Mouse (Mus musculus) myocyte (in vitro differentiated cells): Measurements from ENCODE around the gene Minos1. TPM values are rescaled to one million over a fixed set of nuclear protein-coding genes. Genes with fewer than 3 reads are reported as not detected.

Experiments
- H3K27me3 ChIP-seq: one replicate; pipeline ENCODE4 v1.6.1; 2011; ENCODE audit not compliant: control insufficient read depth, insufficient read depth, insufficient read length
- H3K36me3 ChIP-seq: one replicate; pipeline ENCODE4 v1.6.1; 2011; ENCODE audit not compliant: control insufficient read depth, insufficient read depth
- H3K4me2 ChIP-seq: one replicate; pipeline ENCODE4 v1.6.1; 2011; ENCODE audit warnings: low read depth, control low read depth
- H3K4me3 ChIP-seq: one replicate; pipeline ENCODE4 v1.5.1; 2011; ENCODE audit warnings: mild to moderate bottlenecking, control low read depth, moderate library complexity
- H3K79me2 ChIP-seq: one replicate; pipeline ENCODE4 v1.6.1; 2011; ENCODE audit not compliant: control insufficient read depth, insufficient read depth
- H3ac ChIP-seq: one replicate; pipeline ENCODE4 v1.6.1; 2011; ENCODE audit not compliant: control insufficient read depth, insufficient read length
- CEBPB ChIP-seq: IDR thresholded peaks from 2 replicates; pipeline ENCODE4 v1.6.1; 2011; ENCODE audit warnings: mild to moderate bottlenecking, moderate library complexity; ENCODE audit not compliant: poor library complexity, insufficient read depth, severe bottlenecking
- E2F4 ChIP-seq: IDR thresholded peaks from one replicate; pipeline ENCODE4 v1.6.1; 2011; ENCODE audit warnings: mild to moderate bottlenecking, control low read depth, moderate library complexity; ENCODE audit not compliant: insufficient read depth
- MAX ChIP-seq: IDR thresholded peaks from one replicate; pipeline ENCODE4 v1.6.1; 2011; ENCODE audit warnings: low read depth, mild to moderate bottlenecking, control low read depth
- MYOD1 ChIP-seq, 3 experiments: IDR thresholded peaks; one replicate each; pipeline ENCODE4 v1.6.1; 2011; ENCODE audit warnings: control low read depth in 2 of 3, low read depth in 2 of 3, mild to moderate bottlenecking in 2 of 3, moderate library complexity in 1 of 3; ENCODE audit not compliant: insufficient read length in 2 of 3, control insufficient read depth in 1 of 3
- MYOG ChIP-seq, 3 experiments: IDR thresholded peaks; one replicate each; pipeline ENCODE4 v1.6.1; 2011; ENCODE audit warnings: control low read depth in 2 of 3, low read depth in 2 of 3, mild to moderate bottlenecking in 2 of 3; ENCODE audit not compliant: insufficient read length in 2 of 3, control insufficient read depth in 1 of 3, insufficient read depth in 1 of 3
- POLR2A ChIP-seq: IDR thresholded peaks from one replicate; pipeline ENCODE4 v1.6.1; 2011; ENCODE audit warnings: low read depth, mild to moderate bottlenecking, control low read depth, moderate library complexity; ENCODE audit not compliant: insufficient read length
- POLR2AphosphoS2 ChIP-seq: IDR thresholded peaks from one replicate; pipeline ENCODE4 v1.6.1; 2011; ENCODE audit warnings: low read depth, control low read depth; ENCODE audit not compliant: insufficient read length
- REST ChIP-seq: IDR thresholded peaks from one replicate; pipeline ENCODE4 v1.6.1; 2011; ENCODE audit warnings: mild to moderate bottlenecking, control low read depth, moderate library complexity; ENCODE audit not compliant: insufficient read depth, insufficient read length
- SRF ChIP-seq: IDR thresholded peaks from one replicate; pipeline ENCODE4 v1.6.1; 2011; ENCODE audit warnings: low read depth; ENCODE audit not compliant: control insufficient read depth, insufficient read length
- TCF12 ChIP-seq: IDR thresholded peaks from one replicate; pipeline ENCODE4 v1.6.1; 2011; ENCODE audit warnings: mild to moderate bottlenecking, control low read depth; ENCODE audit not compliant: poor library complexity, insufficient read depth, severe bottlenecking
- TCF3 ChIP-seq: IDR thresholded peaks from one replicate; pipeline ENCODE4 v1.6.1; 2011; ENCODE audit warnings: low read depth, control low read depth; ENCODE audit not compliant: insufficient read length
- USF1 ChIP-seq: IDR thresholded peaks from one replicate; pipeline ENCODE4 v1.6.1; 2011; ENCODE audit warnings: low read depth, mild to moderate bottlenecking, control low read depth, moderate library complexity
- polyA plus RNA-seq: library from polyadenylated mRNA; unstranded; fragments of >200 nt; fragmentation: generic; extraction: Trizol; gene quantifications from one replicate; pipeline ENCODE4 v1.2.1, GENCODE M21; 2012; ENCODE audit warnings: missing spikeins

Gene Minos1
- polyA plus RNA-seq, 1 experiment, result 247 TPM

DNA sequence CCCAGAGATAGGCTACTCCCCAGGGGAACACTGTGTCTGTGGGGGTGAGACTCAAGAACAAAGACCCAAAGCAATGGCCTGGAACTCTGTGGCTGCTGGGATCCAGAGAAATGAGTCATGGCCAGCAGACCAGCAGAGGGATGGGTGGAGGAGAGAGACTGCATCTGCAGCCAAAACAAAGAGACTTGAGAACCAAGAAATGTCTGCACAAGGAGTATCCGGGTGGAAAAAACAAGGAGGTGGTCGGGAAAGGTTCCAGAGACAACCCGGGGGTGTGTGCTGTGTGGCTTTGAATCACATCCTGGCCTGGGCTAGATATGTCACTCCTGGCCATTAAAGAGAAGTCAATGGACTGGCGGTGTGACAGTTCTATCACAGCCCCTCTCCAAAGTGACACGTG, 15.8 kb upstream of the Minos1 start:
- Histone ChIP-seq H3K36me3 (no peaks in the 10 kb centered on the region), H3K4me2 (peak overlapping the region; percentile 55), H3K4me3 (no peak overlapping the region), H3K79me2 (no peaks in the 10 kb centered on the region), H3ac (no peak overlapping the region), H3K27me3 (no peaks in the 10 kb centered on the region)
- no peak for TF ChIP-seq MYOD1 (IDR thresholded peaks at IDR 0.05; ENCODE audit: control insufficient read depth in 1 of 3, insufficient read length in 2 of 3, low read depth in 2 of 3)
- TF ChIP-seq TCF3, result no peak
- no peak for TF ChIP-seq E2F4
- TF ChIP-seq REST, result no peak
- TF ChIP-seq POLR2A, result no peak
- TF ChIP-seq MYOG (IDR thresholded peaks at IDR 0.05; ENCODE audit: control insufficient read depth in 1 of 3, insufficient read depth in 1 of 3, insufficient read length in 2 of 3, low read depth in 2 of 3), result no peak
- TF ChIP-seq TCF12, result no peak
- TF ChIP-seq SRF, result no peak
- TF ChIP-seq USF1, result no peak
- TF ChIP-seq CEBPB, result no peak
- no peak for TF ChIP-seq MAX
- no peak for TF ChIP-seq POLR2AphosphoS2

GRCm38 (mm10) chr4:139145156-139145555, 14.2 kb upstream of the Minos1 start:
- Histone ChIP-seq H3K27me3 (no peaks in the 10 kb centered on the region), H3ac (no peak overlapping the region), H3K79me2 (no peaks in the 10 kb centered on the region), H3K36me3 (no peaks in the 10 kb centered on the region), H3K4me3 (no peak overlapping the region), H3K4me2 (no peak overlapping the region)
- TF ChIP-seq CEBPB (no peak), TCF3 (no peak), POLR2A (no peak), E2F4 (no peak), MYOG (IDR thresholded peaks at IDR 0.05; ENCODE audit: control insufficient read depth in 1 of 3, insufficient read depth in 1 of 3, insufficient read length in 2 of 3, low read depth in 2 of 3) (no peak)

DNA sequence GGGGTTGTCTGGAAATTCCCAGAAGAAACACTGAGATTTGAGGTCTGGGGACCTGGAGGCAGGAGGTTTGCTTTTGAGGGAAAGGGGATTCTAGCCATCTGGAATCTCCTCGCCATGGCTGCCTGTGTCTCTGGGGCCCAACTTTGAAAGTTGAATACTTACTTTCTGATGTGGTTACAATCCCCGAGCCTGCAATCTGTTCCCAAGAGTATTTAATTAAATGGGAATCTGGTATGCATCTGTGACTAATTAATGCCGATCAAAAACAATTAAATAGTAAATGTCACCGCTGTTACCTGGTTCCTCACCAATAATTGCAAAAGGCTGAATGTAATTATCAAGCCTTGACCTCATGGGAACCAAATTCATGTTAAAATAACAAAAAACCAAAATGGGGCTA, 13.7 kb upstream of the Minos1 start:
- H3K36me3 ChIP-seq, result no peaks in the 10 kb centered on the region
- H3K27me3 ChIP-seq, result no peaks in the 10 kb centered on the region
- no peak overlapping the region for H3K4me2 ChIP-seq
- no peak overlapping the region for H3ac ChIP-seq
- H3K79me2 ChIP-seq, result no peaks in the 10 kb centered on the region
- H3K4me3 ChIP-seq, result no peak overlapping the region
- TF ChIP-seq POLR2AphosphoS2 (no peak), MYOG (IDR thresholded peaks at IDR 0.05; ENCODE audit: control insufficient read depth in 1 of 3, insufficient read depth in 1 of 3, insufficient read length in 2 of 3, low read depth in 2 of 3) (no peak), TCF12 (no peak), MYOD1 (IDR thresholded peaks at IDR 0.05; ENCODE audit: control insufficient read depth in 1 of 3, insufficient read length in 2 of 3, low read depth in 2 of 3) (no peak), USF1 (no peak), CEBPB (no peak), TCF3 (no peak), MAX (no peak), SRF (no peak), E2F4 (no peak), POLR2A (no peak), REST (no peak)

- H3K4me3 ChIP-seq, result no peak overlapping the region
- H3K27me3 ChIP-seq, result no peaks in the 10 kb centered on the region
- no peak overlapping the region for H3K4me2 ChIP-seq
- no peaks in the 10 kb centered on the region for H3K79me2 ChIP-seq
- H3ac ChIP-seq, result no peak overlapping the region
- TF ChIP-seq MAX (no peak), USF1 (no peak), MYOD1 (IDR thresholded peaks at IDR 0.05; ENCODE audit: control insufficient read depth in 1 of 3, insufficient read length in 2 of 3, low read depth in 2 of 3) (no peak), REST (no peak), POLR2AphosphoS2 (no peak), TCF3 (no peak)
- H3K36me3 ChIP-seq, result no peaks in the 10 kb centered on the region
Measured at GRCm38 (mm10) chr4:139142985-139143384, 12.1 kb upstream of the Minos1 start.

- Histone ChIP-seq H3K4me3 (no peak overlapping the region), H3K79me2 (no peaks in the 10 kb centered on the region), H3K4me2 (no peak overlapping the region), H3K36me3 (no peaks in the 10 kb centered on the region), H3K27me3 (no peaks in the 10 kb centered on the region), H3ac (no peak overlapping the region)
- TF ChIP-seq MAX (no peak), USF1 (no peak), E2F4 (no peak), POLR2A (no peak), POLR2AphosphoS2 (no peak), TCF12 (no peak), MYOD1 (IDR thresholded peaks at IDR 0.05; ENCODE audit: control insufficient read depth in 1 of 3, insufficient read length in 2 of 3, low read depth in 2 of 3) (no peak), SRF (no peak), REST (no peak), TCF3 (no peak), CEBPB (no peak), MYOG (IDR thresholded peaks at IDR 0.05; ENCODE audit: control insufficient read depth in 1 of 3, insufficient read depth in 1 of 3, insufficient read length in 2 of 3, low read depth in 2 of 3) (no peak)
Measured at GRCm38 (mm10) chr4:139141785-139142184, 10.9 kb upstream of the Minos1 start.
